Mouse (Mus musculus) midbrain, embryonic 10.5 days (tissue): ENCODE results near the gene Hps3. TPM values are rescaled to one million over a fixed set of nuclear protein-coding genes. Genes with fewer than 3 reads are reported as not detected.
"Not testable (repeated sequence)": the region's sequence is repeated elsewhere in the genome, so short reads cannot be mapped to it uniquely, and the experiment has no call there.

Experiments
- DNase-seq: peaks from one replicate; pipeline ENCODE4 v3.0.0-alpha.2; 2017; ENCODE audit warnings: low spot score
- H3K27ac ChIP-seq: fragments of 300-500 bp; sonication (generic); replicated peaks from 2 replicates; pipeline ENCODE4 v1.5.1; 2016; ENCODE audit warnings: mild to moderate bottlenecking
- H3K27me3 ChIP-seq: fragments of 300-500 bp; sonication (generic); 2 replicates; pipeline ENCODE4 v1.6.1; 2016; ENCODE audit warnings: low read depth, mild to moderate bottlenecking; ENCODE audit not compliant: poor library complexity, severe bottlenecking
- H3K36me3 ChIP-seq: fragments of 300-500 bp; sonication (generic); 2 replicates; pipeline ENCODE4 v1.6.1; 2016; ENCODE audit warnings: mild to moderate bottlenecking, moderate library complexity
- H3K4me1 ChIP-seq: fragments of 300-500 bp; sonication (generic); 2 replicates; pipeline ENCODE4 v1.6.1; 2016
- H3K4me3 ChIP-seq: fragments of 300-500 bp; sonication (generic); 2 replicates; pipeline ENCODE4 v1.5.1; 2016; ENCODE audit warnings: mild to moderate bottlenecking, moderate library complexity
- H3K9me3 ChIP-seq: fragments of 300-500 bp; sonication (generic); replicated peaks from 2 replicates; pipeline ENCODE4 v1.6.1; 2016; ENCODE audit warnings: mild to moderate bottlenecking
- WGBS: fragments of 180-500 bp; shearing (Covaris S2); methylation state at CpG from one replicate; pipeline ENCODE4 v1.1.7; 2016; 5-methylcytosine and 5-hydroxymethylcytosine counted together
- polyA plus RNA-seq: library from polyadenylated mRNA; unstranded; fragments of >200 nt; fragmentation: Nextera tagmentation; extraction: Ambion mirVana; gene quantifications from 2 replicates; pipeline ENCODE4 v1.2.1, GENCODE M21; 2016

Hps3 gene
- 10.4 and 12.0 TPM in 2 replicates for polyA plus RNA-seq

GRCm38 (mm10) chr3:20034719-20035404, at the start of gene Hps3:
TSS of gene Hps3 (minus strand) at chr3:20035315.
- DNase-seq: peak; percentile 89
- H3K27ac ChIP-seq: peak within 1 kb of the TSS; percentile 86
- peak within 1 kb of the TSS; percentile 80 for H3K4me3 ChIP-seq
- H3K27me3 ChIP-seq: no peaks in the 10 kb centered on the region
- H3K36me3 ChIP-seq: no peaks in the 10 kb centered on the region
- H3K4me1 ChIP-seq: peaks cover 15% of the 10 kb centered on the region
- no peaks in the 10 kb centered on the region for H3K9me3 ChIP-seq
- under 1% methylated on average over 47 of the region's 47 CpGs for WGBS

GRCm38 (mm10) chr3:20082161-20082560, 47.0 kb upstream of the Hps3 start:
- H3K9me3 ChIP-seq: no peaks in the 10 kb centered on the region
- H3K4me1 ChIP-seq: no peaks in the 10 kb centered on the region
- no peak overlapping the region for H3K27ac ChIP-seq
- WGBS: 87% methylated on average over 3 of the region's 3 CpGs
- H3K27me3 ChIP-seq: no peaks in the 10 kb centered on the region
- H3K36me3 ChIP-seq: peaks cover 25% of the 10 kb centered on the region
- no peak for DNase-seq
- no peak overlapping the region for H3K4me3 ChIP-seq

GRCm38 (mm10) chr3:20076145-20077053, 41.3 kb upstream of the Hps3 start:
- DNase-seq: no peak
- no peak overlapping the region for H3K27ac ChIP-seq
- H3K36me3 ChIP-seq: peaks cover 44% of the 10 kb centered on the region
- H3K4me1 ChIP-seq: no peaks in the 10 kb centered on the region
- no peaks in the 10 kb centered on the region for H3K27me3 ChIP-seq
- 86% methylated on average over 11 of the region's 11 CpGs for WGBS
- no peaks in the 10 kb centered on the region for H3K9me3 ChIP-seq
- H3K4me3 ChIP-seq: no peak overlapping the region

- Histone ChIP-seq H3K4me3 (peak overlapping the region; percentile 85), H3K4me1 (peaks cover 11% of the 10 kb centered on the region), H3K36me3 (peaks cover 6% of the 10 kb centered on the region), H3K9me3 (no peaks in the 10 kb centered on the region), H3K27me3 (no peaks in the 10 kb centered on the region), H3K27ac (peak overlapping the region; percentile 87)
- 0% methylated on average over 8 of the region's 9 CpGs for WGBS
- DNase-seq: no peak
These were observed 23.1 kb upstream of the Hps3 start for GRCm38 (mm10) chr3:20058197-20058541.

GRCm38 (mm10) chr3:20057306-20058196, 22.4 kb upstream of the Hps3 start, which contains the start of gene Hltf:
TSS of gene Hltf (plus strand) at chr3:20057811.
- Histone ChIP-seq H3K27me3 (no peaks in the 10 kb centered on the region), H3K4me3 (peak within 1 kb of the TSS; percentile 85), H3K9me3 (no peaks in the 10 kb centered on the region), H3K4me1 (peaks cover 11% of the 10 kb centered on the region), H3K36me3 (peaks cover 5% of the 10 kb centered on the region), H3K27ac (peak within 1 kb of the TSS; percentile 87)
- peak; percentile 92 for DNase-seq
- WGBS: under 1% methylated on average over 52 of the region's 54 CpGs

GRCm38 (mm10) chr3:20044736-20045135, 9.6 kb upstream of the Hps3 start:
- H3K27me3 ChIP-seq, H3K27ac ChIP-seq, H3K36me3 ChIP-seq, DNase-seq, H3K9me3 ChIP-seq, H3K4me1 ChIP-seq, H3K4me3 ChIP-seq: not testable (repeated sequence)
- WGBS: 66% methylated on average over 3 of the region's 3 CpGs

- H3K4me3 ChIP-seq, DNase-seq, H3K27me3 ChIP-seq, H3K36me3 ChIP-seq, H3K4me1 ChIP-seq, H3K27ac ChIP-seq, H3K9me3 ChIP-seq: not testable (repeated sequence)
- WGBS: 95% methylated on average over 7 of the region's 7 CpGs
These were observed 6.3 kb upstream of the Hps3 start for GRCm38 (mm10) chr3:20041461-20041860.

GRCm38 (mm10) chr3:20036069-20036468, 954 bp upstream of the Hps3 start:
- Histone ChIP-seq H3K36me3 (no peaks in the 10 kb centered on the region), H3K27ac (no peak overlapping the region), H3K9me3 (no peaks in the 10 kb centered on the region), H3K4me3 (no peak overlapping the region), H3K4me1 (peaks cover 15% of the 10 kb centered on the region), H3K27me3 (no peaks in the 10 kb centered on the region)
- DNase-seq: no peak
- 85% methylated on average over 4 of the region's 4 CpGs for WGBS

GRCm38 (mm10) chr3:20033761-20034718, 1.1 kb downstream of the Hps3 start:
- DNase-seq: no peak
- peak overlapping the region; percentile 86; the same call in 1 of the 2 replicates for H3K27ac ChIP-seq
- no peaks in the 10 kb centered on the region for H3K9me3 ChIP-seq
- peaks cover 15% of the 10 kb centered on the region for H3K4me1 ChIP-seq
- no peaks in the 10 kb centered on the region for H3K36me3 ChIP-seq
- H3K27me3 ChIP-seq: no peaks in the 10 kb centered on the region
- 33% methylated on average over 10 of the region's 10 CpGs for WGBS
- H3K4me3 ChIP-seq: peak overlapping the region; percentile 80

- Histone ChIP-seq H3K27me3 (no peaks in the 10 kb centered on the region), H3K4me3 (no peak overlapping the region), H3K9me3 (no peaks in the 10 kb centered on the region), H3K36me3 (peaks cover 13% of the 10 kb centered on the region), H3K4me1 (peaks cover 15% of the 10 kb centered on the region), H3K27ac (no peak overlapping the region)
- 92% methylated on average over 6 of the region's 6 CpGs for WGBS
- DNase-seq: no peak
These were observed 4.3 kb downstream of the Hps3 start for GRCm38 (mm10) chr3:20030807-20031206.

GRCm38 (mm10) chr3:20028640-20029039, 6.5 kb downstream of the Hps3 start:
- Histone ChIP-seq H3K27ac (no peak overlapping the region), H3K4me1 (peaks cover 3% of the 10 kb centered on the region), H3K4me3 (no peak overlapping the region), H3K9me3 (no peaks in the 10 kb centered on the region), H3K36me3 (peaks cover 33% of the 10 kb centered on the region), H3K27me3 (no peaks in the 10 kb centered on the region)
- no peak for DNase-seq
- 92% methylated on average over 3 of the region's 3 CpGs for WGBS
